Mouse (Mus musculus): Measurements from ENCODE around the gene Cd59a. TPM values are rescaled to one million over a fixed set of nuclear protein-coding genes. Genes with fewer than 3 reads are reported as not detected.
"Not testable (repeated sequence)": the region's sequence is repeated elsewhere in the genome, so short reads cannot be mapped to it uniquely, and the experiment has no call there.

The Cd59a gene
- polyA plus RNA-seq, 1 experiment from 2014 or later = 15.9 TPM

GRCm38 (mm10) chr2:104110031-104110430, 14.4 kb downstream of the Cd59a start:
- no peak for ATAC-seq (ENCODE audit: low FRiP score, low read depth)
- H3K27me3 ChIP-seq = no peaks in the 10 kb centered on the region

GRCm38 (mm10) chr2:104111170-104111797, 15.7 kb downstream of the Cd59a start:
- H3K4me1 ChIP-seq (replicated peaks); H3K9me3 ChIP-seq; H3K4me3 ChIP-seq; H3K27me3 ChIP-seq; H3K9ac ChIP-seq; H3K4me2 ChIP-seq; ATAC-seq (ENCODE audit: low FRiP score, low read depth); H3K27ac ChIP-seq (replicated peaks); H3K36me3 ChIP-seq: not testable (repeated sequence)
- WGBS = no CpG with 5 or more reads among the region's 1 CpGs

More at GRCm38 (mm10) chr2:104110031-104110430, 14.4 kb downstream of the Cd59a start:
- Histone ChIP-seq H3K9me3 (no peaks in the 10 kb centered on the region), H3K4me1 (replicated peaks) (no peaks in the 10 kb centered on the region), H3K27ac (replicated peaks) (no peak overlapping the region), H3K4me3 (no peak overlapping the region), H3K9ac (no peak overlapping the region), H3K36me3 (no peaks in the 10 kb centered on the region), H3K4me2 (no peak overlapping the region)
- WGBS = 94% methylated on average over 4 of the region's 4 CpGs

GRCm38 (mm10) chr2:104113563-104113962, 18.0 kb downstream of the Cd59a start:
- H3K4me1 ChIP-seq (replicated peaks); H3K9me3 ChIP-seq; H3K4me2 ChIP-seq; H3K27ac ChIP-seq (replicated peaks); H3K36me3 ChIP-seq; ATAC-seq (ENCODE audit: low FRiP score, low read depth); H3K27me3 ChIP-seq; H3K4me3 ChIP-seq; H3K9ac ChIP-seq: not testable (repeated sequence)

GRCm38 (mm10) chr2:104114898-104115297, 19.3 kb downstream of the Cd59a start:
- no peak overlapping the region for H3K4me3 ChIP-seq
- no peaks in the 10 kb centered on the region for H3K9me3 ChIP-seq
- no peak overlapping the region for H3K27ac ChIP-seq (replicated peaks)
- H3K27me3 ChIP-seq = no peaks in the 10 kb centered on the region
- no peaks in the 10 kb centered on the region for H3K4me1 ChIP-seq (replicated peaks)
- no peaks in the 10 kb centered on the region for H3K36me3 ChIP-seq
- no peak overlapping the region for H3K9ac ChIP-seq
- no peak overlapping the region for H3K4me2 ChIP-seq
- no peak for ATAC-seq (ENCODE audit: low FRiP score, low read depth)
- WGBS = 81% methylated on average over 3 of the region's 3 CpGs

- not testable (repeated sequence) for H3K4me2 ChIP-seq; H3K27ac ChIP-seq (replicated peaks); H3K4me3 ChIP-seq; H3K9me3 ChIP-seq; H3K36me3 ChIP-seq; H3K27me3 ChIP-seq; ATAC-seq (ENCODE audit: low FRiP score, low read depth); H3K4me1 ChIP-seq (replicated peaks); H3K9ac ChIP-seq
These were observed 21.6 kb downstream of the Cd59a start for GRCm38 (mm10) chr2:104117173-104117572.

- Histone ChIP-seq H3K9me3 (no peaks in the 10 kb centered on the region), H3K4me2 (no peak overlapping the region), H3K27me3 (no peaks in the 10 kb centered on the region), H3K36me3 (no peaks in the 10 kb centered on the region), H3K27ac (replicated peaks) (no peak overlapping the region), H3K9ac (no peak overlapping the region), H3K4me1 (replicated peaks) (peaks cover 11% of the 10 kb centered on the region), H3K4me3 (no peak overlapping the region)
- no peak for ATAC-seq (ENCODE audit: low FRiP score, low read depth)
- WGBS = 62% methylated on average over 1 of the region's 1 CpGs
These were observed 23.5 kb downstream of the Cd59a start for GRCm38 (mm10) chr2:104119097-104119496.

- no peak overlapping the region for H3K27ac ChIP-seq (replicated peaks)
- H3K36me3 ChIP-seq = no peaks in the 10 kb centered on the region
- peaks cover 11% of the 10 kb centered on the region for H3K4me1 ChIP-seq (replicated peaks)
- 70% methylated on average over 6 of the region's 6 CpGs for WGBS
- no peaks in the 10 kb centered on the region for H3K9me3 ChIP-seq
- no peak overlapping the region for H3K9ac ChIP-seq
- H3K4me2 ChIP-seq = no peak overlapping the region
- 0 out of 2 replicates have a peak, but pooled peaks cover 3% of the 10 kb centered on the region for H3K27me3 ChIP-seq
- H3K4me3 ChIP-seq = no peak overlapping the region
- no peak for ATAC-seq (ENCODE audit: low FRiP score, low read depth)
These were observed 24.7 kb downstream of the Cd59a start for GRCm38 (mm10) chr2:104120312-104120711.

- Histone ChIP-seq H3K4me2 (peak overlapping the region; percentile 98), H3K36me3 (no peaks in the 10 kb centered on the region), H3K4me1 (replicated peaks) (peaks cover 11% of the 10 kb centered on the region), H3K4me3 (peak overlapping the region; percentile 66), H3K9ac (peak overlapping the region; percentile 68), H3K27ac (replicated peaks) (peak overlapping the region; percentile 69), H3K9me3 (no peaks in the 10 kb centered on the region), H3K27me3 (0 out of 2 replicates have a peak, but pooled peaks cover 11% of the 10 kb centered on the region)
- 81% methylated on average over 8 of the region's 8 CpGs for WGBS
- no peak for ATAC-seq (ENCODE audit: low FRiP score, low read depth)
These were observed 26.3 kb downstream of the Cd59a start for GRCm38 (mm10) chr2:104121681-104122504.

- peak within 1 kb of the TSS; percentile 66 for H3K4me3 ChIP-seq
- H3K9ac ChIP-seq = peak within 1 kb of the TSS; percentile 68
- peak; percentile 96 for ATAC-seq (ENCODE audit: low FRiP score, low read depth)
- WGBS = under 1% methylated on average over 74 of the region's 74 CpGs
- peaks cover 11% of the 10 kb centered on the region for H3K4me1 ChIP-seq (replicated peaks)
- H3K4me2 ChIP-seq = peak within 1 kb of the TSS; percentile 98
- H3K36me3 ChIP-seq = no peaks in the 10 kb centered on the region
- H3K9me3 ChIP-seq = no peaks in the 10 kb centered on the region
- 0 out of 2 replicates have a peak, but pooled peaks cover 11% of the 10 kb centered on the region for H3K27me3 ChIP-seq
- peak within 1 kb of the TSS; percentile 69 for H3K27ac ChIP-seq (replicated peaks)
These were observed 27.1 kb downstream of the Cd59a start, which contains the start of gene A930018P22Rik for GRCm38 (mm10) chr2:104122505-104123378. Gene A930018P22Rik (plus strand): TSS chr2:104122769.

- Histone ChIP-seq H3K9ac (no peak overlapping the region), H3K9me3 (no peaks in the 10 kb centered on the region), H3K27me3 (0 out of 2 replicates have a peak, but pooled peaks cover 11% of the 10 kb centered on the region), H3K27ac (replicated peaks) (no peak overlapping the region), H3K4me1 (replicated peaks) (peaks cover 11% of the 10 kb centered on the region), H3K36me3 (no peaks in the 10 kb centered on the region), H3K4me2 (peak overlapping the region; percentile 98), H3K4me3 (peak overlapping the region; percentile 66; the same call in 1 of the 2 replicates)
- ATAC-seq (ENCODE audit: low FRiP score, low read depth) = peak; percentile 31
- WGBS = 38% methylated on average over 3 of the region's 3 CpGs
These were observed 27.9 kb downstream of the Cd59a start for GRCm38 (mm10) chr2:104123540-104123939.

GRCm38 (mm10) chr2:104124071-104124470, 28.5 kb downstream of the Cd59a start:
- WGBS = 83% methylated on average over 5 of the region's 5 CpGs
- Histone ChIP-seq H3K9me3 (no peaks in the 10 kb centered on the region), H3K4me3 (no peak overlapping the region), H3K4me2 (no peak overlapping the region), H3K36me3 (no peaks in the 10 kb centered on the region), H3K27me3 (0 out of 2 replicates have a peak, but pooled peaks cover 11% of the 10 kb centered on the region), H3K27ac (replicated peaks) (no peak overlapping the region), H3K4me1 (replicated peaks) (peaks cover 11% of the 10 kb centered on the region), H3K9ac (no peak overlapping the region)
- ATAC-seq (ENCODE audit: low FRiP score, low read depth) = no peak
